Mouse (Mus musculus): ENCODE data around the gene Grwd1. TPM values are rescaled to one million over a fixed set of nuclear protein-coding genes. Genes with fewer than 3 reads are reported as not detected.

Gene Grwd1
- polyA plus RNA-seq, 1 experiment: 12.9 TPM

GRCm38 (mm10) chr7:45784524-45785372 is 46.0 kb downstream of the Grwd1 start, which contains the start of gene Sult2b1:
Sult2b1 (minus strand) TSS chr7:45784669.
- no peaks in the 10 kb centered on the region; the same call in 1 of the 2 replicates for H3K4me1 ChIP-seq (ENCODE audit: control insufficient read depth, insufficient read depth, low read length)
- TF ChIP-seq CTCF (conservative IDR thresholded peaks at IDR 0.05; ENCODE audit: insufficient read depth, insufficient read length, low read depth, low read length): no peak
- TF ChIP-seq POLR2A (IDR thresholded peaks at IDR 0.05; ENCODE audit: low read depth, low read length): no peak
- peak; percentile 67 for DNase-seq
- H3K4me3 ChIP-seq (ENCODE audit: insufficient read depth, low read depth, low read length): peak within 1 kb of the TSS; percentile 60
- no peaks in the 10 kb centered on the region for H3K36me3 ChIP-seq (ENCODE audit: control insufficient read depth, insufficient read depth, low read length)
- no peak within 1 kb of the TSS for H3K27ac ChIP-seq (ENCODE audit: insufficient read depth, low read depth, low read length)
- H3K27me3 ChIP-seq (replicated peaks; ENCODE audit: control insufficient read depth, insufficient read depth, low read length): no peaks in the 10 kb centered on the region
- 26% methylated on average over 20 of the region's 20 CpGs for WGBS

- H3K27ac ChIP-seq (ENCODE audit: insufficient read depth, low read depth, low read length): no peak within 1 kb of the TSS
- peaks cover 3% of the 10 kb centered on the region; the same call in 1 of the 2 replicates for H3K4me1 ChIP-seq (ENCODE audit: control insufficient read depth, insufficient read depth, low read length)
- H3K27me3 ChIP-seq (replicated peaks; ENCODE audit: control insufficient read depth, insufficient read depth, low read length): no peaks in the 10 kb centered on the region
- 1% methylated on average over 38 of the region's 38 CpGs for WGBS
- peak within 1 kb of the TSS; percentile 60 for H3K4me3 ChIP-seq (ENCODE audit: insufficient read depth, low read depth, low read length)
- no peak for TF ChIP-seq POLR2A (IDR thresholded peaks at IDR 0.05; ENCODE audit: low read depth, low read length)
- TF ChIP-seq CTCF (conservative IDR thresholded peaks at IDR 0.05; ENCODE audit: insufficient read depth, insufficient read length, low read depth, low read length): 0 out of 2 replicates have a peak, but pooled peaks have one; percentile 24
- peak; percentile 67 for DNase-seq
- no peaks in the 10 kb centered on the region for H3K36me3 ChIP-seq (ENCODE audit: control insufficient read depth, insufficient read depth, low read length)
Observed at GRCm38 (mm10) chr7:45783511-45784091, 47.1 kb downstream of the Grwd1 start, which contains the start of gene Lmtk3. Lmtk3 (plus strand) TSS chr7:45783738.

- no peaks in the 10 kb centered on the region for H3K36me3 ChIP-seq (ENCODE audit: control insufficient read depth, insufficient read depth, low read length)
- no peak for TF ChIP-seq CTCF (conservative IDR thresholded peaks at IDR 0.05; ENCODE audit: insufficient read depth, insufficient read length, low read depth, low read length)
- H3K4me3 ChIP-seq (ENCODE audit: insufficient read depth, low read depth, low read length): no peak overlapping the region
- H3K27me3 ChIP-seq (replicated peaks; ENCODE audit: control insufficient read depth, insufficient read depth, low read length): no peaks in the 10 kb centered on the region
- peaks cover 3% of the 10 kb centered on the region; the same call in 1 of the 2 replicates for H3K4me1 ChIP-seq (ENCODE audit: control insufficient read depth, insufficient read depth, low read length)
- DNase-seq: no peak
- H3K27ac ChIP-seq (ENCODE audit: insufficient read depth, low read depth, low read length): no peak overlapping the region
- 48% methylated on average over 4 of the region's 4 CpGs for WGBS
Observed at GRCm38 (mm10) chr7:45782271-45782670, 48.5 kb downstream of the Grwd1 start.

- TF ChIP-seq POLR2A (IDR thresholded peaks at IDR 0.05; ENCODE audit: low read depth, low read length): no peak
- no peak for TF ChIP-seq CTCF (conservative IDR thresholded peaks at IDR 0.05; ENCODE audit: insufficient read depth, insufficient read length, low read depth, low read length)
- Histone ChIP-seq H3K4me1 (ENCODE audit: control insufficient read depth, insufficient read depth, low read length) (0 out of 2 replicates have a peak, but pooled peaks cover 3% of the 10 kb centered on the region), H3K27ac (ENCODE audit: insufficient read depth, low read depth, low read length) (no peak overlapping the region), H3K27me3 (replicated peaks; ENCODE audit: control insufficient read depth, insufficient read depth, low read length) (no peaks in the 10 kb centered on the region), H3K4me3 (ENCODE audit: insufficient read depth, low read depth, low read length) (no peak overlapping the region), H3K36me3 (ENCODE audit: control insufficient read depth, insufficient read depth, low read length) (no peaks in the 10 kb centered on the region)
- 22% methylated on average over 22 of the region's 22 CpGs for WGBS
- DNase-seq: no peak
Observed at GRCm38 (mm10) chr7:45779081-45779641, 51.6 kb downstream of the Grwd1 start.

- Histone ChIP-seq H3K27me3 (replicated peaks; ENCODE audit: control insufficient read depth, insufficient read depth, low read length) (no peaks in the 10 kb centered on the region), H3K27ac (ENCODE audit: insufficient read depth, low read depth, low read length) (peak overlapping the region; percentile 70), H3K4me3 (ENCODE audit: insufficient read depth, low read depth, low read length) (no peak overlapping the region), H3K36me3 (ENCODE audit: control insufficient read depth, insufficient read depth, low read length) (no peaks in the 10 kb centered on the region), H3K4me1 (ENCODE audit: control insufficient read depth, insufficient read depth, low read length) (peaks cover 11% of the 10 kb centered on the region)
- peak; percentile 69 for DNase-seq
- 53% methylated on average over 7 of the region's 7 CpGs for WGBS
- TF ChIP-seq POLR2A (IDR thresholded peaks at IDR 0.05; ENCODE audit: low read depth, low read length) (no peak), CTCF (conservative IDR thresholded peaks at IDR 0.05; ENCODE audit: insufficient read depth, insufficient read length, low read depth, low read length) (no peak)
Observed at GRCm38 (mm10) chr7:45775237-45775636, 55.5 kb downstream of the Grwd1 start.

Other genes with a start within 250 kb of the Grwd1 start
- gene Fgf21, start 215.5 kb downstream of the Grwd1 start, polyA plus RNA-seq (2012; rRNA removed): not detected in 2 replicates
- 0.05 and 0.11 TPM in 2 replicates for gene Fut1, start 213.7 kb downstream of the Grwd1 start, polyA plus RNA-seq (2012; rRNA removed)
- 0.29 and 0.34 TPM in 2 replicates for gene Izumo1, start 209.1 kb downstream of the Grwd1 start, polyA plus RNA-seq (2012; rRNA removed)
- gene Rasip1, start 203.5 kb downstream of the Grwd1 start, polyA plus RNA-seq (2012; rRNA removed): 19.9 and 20.4 TPM in 2 replicates
- 2.1 and 2.5 TPM in 2 replicates for gene Mamstr, start 191.0 kb downstream of the Grwd1 start, polyA plus RNA-seq (2012; rRNA removed)
- not detected in 2 replicates for gene Fut2, start 164.6 kb downstream of the Grwd1 start, polyA plus RNA-seq (2012; rRNA removed)
- gene Ntn5, start 146.9 kb downstream of the Grwd1 start, polyA plus RNA-seq (2012; rRNA removed): 0.09 TPM in 1 of 2 replicates, not detected in the other
- 0.22 and 0.23 TPM in 2 replicates for gene Sec1, start 136.5 kb downstream of the Grwd1 start, polyA plus RNA-seq (2012; rRNA removed)
- gene Car11, start 131.1 kb downstream of the Grwd1 start, polyA plus RNA-seq (2012; rRNA removed): 8.1 and 8.3 TPM in 2 replicates
- 106 and 116 TPM in 2 replicates for gene Dbp, start 125.9 kb downstream of the Grwd1 start, polyA plus RNA-seq (2012; rRNA removed)
- gene Rpl18, start 115.5 kb downstream of the Grwd1 start, polyA plus RNA-seq (2012; rRNA removed): 955 and 1,014 TPM in 2 replicates
- gene Sphk2, start 112.9 kb downstream of the Grwd1 start, polyA plus RNA-seq (2012; rRNA removed): 57.2 and 68.3 TPM in 2 replicates
- 0.19 and 0.35 TPM in 2 replicates for gene Fam83e, start 109.7 kb downstream of the Grwd1 start, polyA plus RNA-seq (2012; rRNA removed)
- gene Spaca4, start 105.1 kb downstream of the Grwd1 start, polyA plus RNA-seq (2012; rRNA removed): 0.15 and 0.28 TPM in 2 replicates
- 5.7 and 7.3 TPM in 2 replicates for gene Lmtk3, start 47.2 kb downstream of the Grwd1 start, polyA plus RNA-seq (2012; rRNA removed)
- gene Sult2b1, start 46.3 kb downstream of the Grwd1 start, polyA plus RNA-seq (2012; rRNA removed): 4.2 and 6.1 TPM in 2 replicates
- gene Cyth2, start 16.4 kb downstream of the Grwd1 start, polyA plus RNA-seq (2012; rRNA removed): 43.3 and 44.7 TPM in 2 replicates
- gene Kcnj14, start 6.2 kb downstream of the Grwd1 start, polyA plus RNA-seq (2012; rRNA removed): 0.28 and 0.31 TPM in 2 replicates
- 331 and 358 TPM in 2 replicates for gene Kdelr1, start 41.8 kb upstream of the Grwd1 start, polyA plus RNA-seq (2012; rRNA removed)
- gene Grin2d, start 47.4 kb upstream of the Grwd1 start, polyA plus RNA-seq (2012; rRNA removed): 0.45 and 0.50 TPM in 2 replicates
- gene Syngr4, start 65.8 kb upstream of the Grwd1 start, polyA plus RNA-seq (2012; rRNA removed): 0.19 and 0.50 TPM in 2 replicates
- 123 and 143 TPM in 2 replicates for gene Tmem143, start 66.0 kb upstream of the Grwd1 start, polyA plus RNA-seq (2012; rRNA removed)
- 62.1 and 65.4 TPM in 2 replicates for gene Emp3, start 90.5 kb upstream of the Grwd1 start, polyA plus RNA-seq (2012; rRNA removed)
- gene Ccdc114, start 93.1 kb upstream of the Grwd1 start, polyA plus RNA-seq (2012; rRNA removed): 8.6 and 8.9 TPM in 2 replicates
- gene Abcc6, start 199.4 kb upstream of the Grwd1 start, polyA plus RNA-seq (2012; rRNA removed): 13.2 and 21.1 TPM in 2 replicates
- gene Nomo1, start 202.8 kb upstream of the Grwd1 start, polyA plus RNA-seq (2012; rRNA removed): 36.4 and 36.8 TPM in 2 replicates

All from kidney, adult 2 months (tissue).